Mouse (Mus musculus): ENCODE data around the gene Arid1a. TPM values are rescaled to one million over a fixed set of nuclear protein-coding genes. Genes with fewer than 3 reads are reported as not detected.
A peak's percentile ranks its signal among the peaks of the same experiment; 100 is the strongest.

The Arid1a gene
- polyA plus RNA-seq, 1 experiment from 2014 or later = 17.9 TPM

GRCm38 (mm10) chr4:133686512-133686911 lies 70.1 kb downstream of the Arid1a start:
- Histone ChIP-seq H3K27ac (no peak overlapping the region), H3K27me3 (ENCODE audit: insufficient read depth, low read length) (no peaks in the 10 kb centered on the region), H3K9me3 (replicated peaks; ENCODE audit: low read length) (no peaks in the 10 kb centered on the region), H3K4me2 (ENCODE audit: low read length) (no peak overlapping the region), H3K4me1 (replicated peaks; ENCODE audit: insufficient read depth, low read length) (0 out of 2 replicates have a peak, but pooled peaks cover 7% of the 10 kb centered on the region), H3K9ac (ENCODE audit: low read depth, low read length) (no peak overlapping the region), H3K4me3 (replicated peaks; ENCODE audit: low read depth, low read length) (no peak overlapping the region), H3K36me3 (ENCODE audit: insufficient read depth, low read length) (peaks cover 86% of the 10 kb centered on the region)
- WGBS = 93% methylated on average over 11 of the region's 11 CpGs
- ATAC-seq (replicated peaks; ENCODE audit: low FRiP score, low read depth) (no peak), DNase-seq (ENCODE audit: low spot score) (no peak)
- no peak for TF ChIP-seq CTCF (IDR thresholded peaks at IDR 0.05; ENCODE audit: low read depth)

DNA sequence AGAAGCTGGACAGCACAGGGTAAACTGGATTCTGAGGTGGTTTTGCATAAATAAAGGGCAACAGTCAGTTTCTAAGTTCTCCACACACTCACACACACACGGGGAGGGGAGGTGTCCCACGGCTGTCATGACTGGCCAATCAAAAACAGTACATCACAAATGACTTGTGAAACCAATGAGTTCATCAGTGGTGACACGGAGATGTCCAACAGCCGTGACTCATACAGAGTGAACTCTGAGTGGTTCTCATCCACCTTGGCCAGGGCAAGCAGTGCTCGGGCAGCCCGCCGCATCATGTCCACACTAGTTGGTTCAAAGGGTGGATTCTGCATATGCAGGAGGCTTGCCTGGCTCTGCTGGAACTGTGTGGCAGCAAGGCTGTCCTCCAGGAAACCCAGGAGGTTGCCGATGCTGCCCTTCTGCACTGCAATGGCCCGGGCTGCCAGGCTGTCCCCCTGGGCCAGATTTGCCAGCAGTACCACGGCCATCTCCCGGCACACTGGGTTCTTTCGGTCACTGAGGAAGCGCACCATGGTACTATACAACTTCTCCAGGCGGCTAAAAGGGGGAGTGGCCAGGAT lies 76.3 kb downstream of the Arid1a start:
- no peak for ATAC-seq (replicated peaks; ENCODE audit: low FRiP score, low read depth)
- no peak overlapping the region for H3K4me2 ChIP-seq (ENCODE audit: low read length)
- TF ChIP-seq CTCF (IDR thresholded peaks at IDR 0.05; ENCODE audit: low read depth) = no peak
- WGBS = 84% methylated on average over 14 of the region's 14 CpGs
- no peak overlapping the region for H3K4me3 ChIP-seq (replicated peaks; ENCODE audit: low read depth, low read length)
- no peak overlapping the region for H3K9ac ChIP-seq (ENCODE audit: low read depth, low read length)
- peaks cover 50% of the 10 kb centered on the region for H3K36me3 ChIP-seq (ENCODE audit: insufficient read depth, low read length)
- peaks cover 14% of the 10 kb centered on the region for H3K4me1 ChIP-seq (replicated peaks; ENCODE audit: insufficient read depth, low read length)
- H3K9me3 ChIP-seq (replicated peaks; ENCODE audit: low read length) = no peaks in the 10 kb centered on the region
- H3K27ac ChIP-seq = no peak overlapping the region
- no peak for DNase-seq (ENCODE audit: low spot score)
- H3K27me3 ChIP-seq (ENCODE audit: insufficient read depth, low read length) = no peaks in the 10 kb centered on the region

- ATAC-seq (replicated peaks; ENCODE audit: low FRiP score, low read depth) = no peak
- no peak for DNase-seq (ENCODE audit: low spot score)
- peaks cover 43% of the 10 kb centered on the region for H3K36me3 ChIP-seq (ENCODE audit: insufficient read depth, low read length)
- no peaks in the 10 kb centered on the region for H3K27me3 ChIP-seq (ENCODE audit: insufficient read depth, low read length)
- no peak overlapping the region for H3K4me2 ChIP-seq (ENCODE audit: low read length)
- H3K9ac ChIP-seq (ENCODE audit: low read depth, low read length) = no peak overlapping the region
- TF ChIP-seq CTCF (IDR thresholded peaks at IDR 0.05; ENCODE audit: low read depth) = no peak
- 65% methylated on average over 7 of the region's 7 CpGs for WGBS
- no peaks in the 10 kb centered on the region for H3K9me3 ChIP-seq (replicated peaks; ENCODE audit: low read length)
- no peak overlapping the region for H3K4me3 ChIP-seq (replicated peaks; ENCODE audit: low read depth, low read length)
- no peak overlapping the region for H3K27ac ChIP-seq
- H3K4me1 ChIP-seq (replicated peaks; ENCODE audit: insufficient read depth, low read length) = peaks cover 21% of the 10 kb centered on the region
Observed at GRCm38 (mm10) chr4:133679629-133680028, 76.9 kb downstream of the Arid1a start.

DNA sequence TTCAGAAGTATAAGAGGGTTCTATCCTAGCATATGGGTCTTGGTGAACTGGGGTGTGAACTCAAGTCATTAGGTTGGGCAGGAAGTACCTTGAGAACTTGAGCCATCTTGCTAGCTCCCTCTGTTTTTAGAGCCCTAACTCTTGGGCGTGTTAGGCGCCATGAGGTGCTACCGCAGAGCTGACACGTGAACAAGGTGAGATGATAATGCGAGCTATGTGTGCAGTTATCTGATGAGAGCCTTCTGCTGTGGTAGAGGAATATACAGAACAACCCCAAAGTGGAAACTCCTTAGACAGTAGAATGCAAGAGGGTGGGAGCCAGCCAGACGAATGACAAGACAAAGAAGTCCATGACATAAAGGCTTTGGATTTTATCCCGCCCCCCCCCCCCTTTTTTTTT lies 79.3 kb downstream of the Arid1a start:
- TF ChIP-seq CTCF (IDR thresholded peaks at IDR 0.05; ENCODE audit: low read depth) = no peak
- Histone ChIP-seq H3K27me3 (ENCODE audit: insufficient read depth, low read length) (no peaks in the 10 kb centered on the region), H3K27ac (no peak overlapping the region), H3K4me3 (replicated peaks; ENCODE audit: low read depth, low read length) (no peak overlapping the region), H3K36me3 (ENCODE audit: insufficient read depth, low read length) (peaks cover 24% of the 10 kb centered on the region), H3K4me2 (ENCODE audit: low read length) (no peak overlapping the region), H3K9ac (ENCODE audit: low read depth, low read length) (no peak overlapping the region), H3K9me3 (replicated peaks; ENCODE audit: low read length) (no peaks in the 10 kb centered on the region), H3K4me1 (replicated peaks; ENCODE audit: insufficient read depth, low read length) (peaks cover 28% of the 10 kb centered on the region)
- 74% methylated on average over 7 of the region's 7 CpGs for WGBS
- DNase-seq (ENCODE audit: low spot score) (no peak), ATAC-seq (replicated peaks; ENCODE audit: low FRiP score, low read depth) (no peak)

DNA sequence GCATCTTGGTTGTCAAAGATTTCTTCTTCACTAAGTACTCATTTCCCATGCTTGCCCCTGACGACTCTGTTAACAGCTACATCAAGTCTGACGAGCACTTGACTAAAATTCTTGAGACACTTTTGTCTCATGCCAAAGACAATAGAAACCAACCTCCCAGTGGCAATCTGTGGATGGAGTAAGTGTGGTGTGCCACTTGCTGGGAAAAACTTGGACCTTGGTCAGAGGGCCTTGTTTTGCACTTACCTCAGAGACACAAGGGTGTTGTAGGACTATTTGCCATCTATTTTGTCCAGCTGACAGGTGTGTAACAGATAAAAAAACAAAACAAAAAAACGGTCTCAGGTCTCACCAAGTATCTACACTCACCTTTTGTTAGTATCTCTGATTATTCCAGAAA lies 80.4 kb downstream of the Arid1a start:
- no peaks in the 10 kb centered on the region for H3K9me3 ChIP-seq (replicated peaks; ENCODE audit: low read length)
- no peaks in the 10 kb centered on the region for H3K27me3 ChIP-seq (ENCODE audit: insufficient read depth, low read length)
- 15% methylated on average over 3 of the region's 3 CpGs for WGBS
- DNase-seq (ENCODE audit: low spot score) = no peak
- peak overlapping the region; percentile 27 for H3K4me2 ChIP-seq (ENCODE audit: low read length)
- H3K9ac ChIP-seq (ENCODE audit: low read depth, low read length) = no peak overlapping the region
- TF ChIP-seq CTCF (IDR thresholded peaks at IDR 0.05; ENCODE audit: low read depth) = no peak
- H3K27ac ChIP-seq = peak overlapping the region; percentile 75
- no peak overlapping the region for H3K4me3 ChIP-seq (replicated peaks; ENCODE audit: low read depth, low read length)
- peaks cover 28% of the 10 kb centered on the region for H3K4me1 ChIP-seq (replicated peaks; ENCODE audit: insufficient read depth, low read length)
- H3K36me3 ChIP-seq (ENCODE audit: insufficient read depth, low read length) = peaks cover 13% of the 10 kb centered on the region
- ATAC-seq (replicated peaks; ENCODE audit: low FRiP score, low read depth) = no peak

- peak; percentile 87 for DNase-seq (ENCODE audit: low spot score)
- Histone ChIP-seq H3K4me2 (ENCODE audit: low read length) (peak overlapping the region; percentile 27), H3K4me3 (replicated peaks; ENCODE audit: low read depth, low read length) (no peak overlapping the region), H3K9ac (ENCODE audit: low read depth, low read length) (no peak overlapping the region), H3K27ac (peak overlapping the region; percentile 75), H3K27me3 (ENCODE audit: insufficient read depth, low read length) (no peaks in the 10 kb centered on the region), H3K9me3 (replicated peaks; ENCODE audit: low read length) (no peaks in the 10 kb centered on the region), H3K36me3 (ENCODE audit: insufficient read depth, low read length) (peaks cover 8% of the 10 kb centered on the region; the same call in 1 of the 2 replicates), H3K4me1 (replicated peaks; ENCODE audit: insufficient read depth, low read length) (peaks cover 32% of the 10 kb centered on the region)
- ATAC-seq (replicated peaks; ENCODE audit: low FRiP score, low read depth) = 0 out of 2 replicates have a peak, but pooled peaks have one; percentile 8
- 1% methylated on average over 5 of the region's 5 CpGs for WGBS
- TF ChIP-seq CTCF (IDR thresholded peaks at IDR 0.05; ENCODE audit: low read depth) = no peak
Observed at GRCm38 (mm10) chr4:133675594-133676016, 81.0 kb downstream of the Arid1a start.

DNA sequence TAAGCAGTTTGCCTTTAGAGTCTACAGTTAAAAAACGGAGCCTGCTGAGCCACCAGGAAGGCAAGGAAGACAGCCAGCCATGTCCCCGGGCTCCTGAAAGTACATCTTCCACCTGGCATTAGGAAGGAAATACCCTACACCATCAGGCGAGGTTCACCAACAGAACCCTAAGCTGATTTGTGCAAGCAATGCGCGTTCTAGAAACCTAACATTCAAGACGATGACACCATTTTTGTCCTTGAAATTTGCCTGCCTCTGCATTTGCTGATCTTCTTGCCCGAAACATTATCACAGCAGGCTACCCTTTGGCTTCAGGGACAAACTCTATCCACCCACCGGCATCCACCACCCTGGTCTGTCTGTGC lies 82.3 kb downstream of the Arid1a start:
- peaks cover 37% of the 10 kb centered on the region for H3K4me1 ChIP-seq (replicated peaks; ENCODE audit: insufficient read depth, low read length)
- H3K4me3 ChIP-seq (replicated peaks; ENCODE audit: low read depth, low read length) = no peak overlapping the region

More for the DNA sequence above, 82.3 kb downstream of the Arid1a start:
- H3K9ac ChIP-seq (ENCODE audit: low read depth, low read length) = no peak overlapping the region; the same call in 1 of the 2 replicates
- ATAC-seq (replicated peaks; ENCODE audit: low FRiP score, low read depth) (no peak), DNase-seq (ENCODE audit: low spot score) (no peak)
- TF ChIP-seq CTCF (IDR thresholded peaks at IDR 0.05; ENCODE audit: low read depth) = no peak
- peak overlapping the region; percentile 99 for H3K27ac ChIP-seq
- no peaks in the 10 kb centered on the region for H3K27me3 ChIP-seq (ENCODE audit: insufficient read depth, low read length)
- H3K36me3 ChIP-seq (ENCODE audit: insufficient read depth, low read length) = peaks cover 8% of the 10 kb centered on the region; the same call in 1 of the 2 replicates
- H3K4me2 ChIP-seq (ENCODE audit: low read length) = peak overlapping the region; percentile 78
- no peaks in the 10 kb centered on the region for H3K9me3 ChIP-seq (replicated peaks; ENCODE audit: low read length)
- WGBS = 49% methylated on average over 8 of the region's 8 CpGs
